Mouse (Mus musculus): ENCODE data around the gene Nans. TPM values are rescaled to one million over a fixed set of nuclear protein-coding genes. Genes with fewer than 3 reads are reported as not detected.

Nans gene
- polyA plus RNA-seq, 1 experiment from 2014 or later: 89.1 TPM

GRCm38 (mm10) chr4:46526226-46526625 is 37.2 kb downstream of the Nans start:
- Histone ChIP-seq H3K4me1 (peaks cover 13% of the 10 kb centered on the region; the same call in 1 of the 2 replicates), H3K9me3 (peaks cover 4% of the 10 kb centered on the region; the same call in 1 of the 2 replicates), H3K27ac (no peak overlapping the region), H3K4me3 (no peak overlapping the region), H3K27me3 (ENCODE audit: insufficient read depth, poor library complexity, severe bottlenecking) (peaks cover 54% of the 10 kb centered on the region), H3K36me3 (no peaks in the 10 kb centered on the region)
- 83% methylated on average over 3 of the region's 3 CpGs for WGBS
- DNase-seq (ENCODE audit: low spot score): no peak

GRCm38 (mm10) chr4:46526798-46527557 is 37.9 kb downstream of the Nans start:
- Histone ChIP-seq H3K4me1 (peaks cover 8% of the 10 kb centered on the region; the same call in 1 of the 2 replicates), H3K4me3 (peak overlapping the region; percentile 53), H3K27me3 (ENCODE audit: insufficient read depth, poor library complexity, severe bottlenecking) (peaks cover 55% of the 10 kb centered on the region), H3K27ac (peak overlapping the region; percentile 83), H3K9me3 (peaks cover 4% of the 10 kb centered on the region; the same call in 1 of the 2 replicates), H3K36me3 (no peaks in the 10 kb centered on the region)
- peak; percentile 92 for DNase-seq (ENCODE audit: low spot score)
- 22% methylated on average over 17 of the region's 17 CpGs for WGBS

- WGBS: 4% methylated on average over 7 of the region's 7 CpGs
- Histone ChIP-seq H3K4me3 (peak overlapping the region; percentile 53), H3K36me3 (no peaks in the 10 kb centered on the region), H3K9me3 (no peaks in the 10 kb centered on the region), H3K27ac (peak overlapping the region; percentile 83), H3K4me1 (peaks cover 8% of the 10 kb centered on the region; the same call in 1 of the 2 replicates), H3K27me3 (ENCODE audit: insufficient read depth, poor library complexity, severe bottlenecking) (peaks cover 55% of the 10 kb centered on the region)
- DNase-seq (ENCODE audit: low spot score): no peak
These were observed 38.5 kb downstream of the Nans start for GRCm38 (mm10) chr4:46527558-46527926.

GRCm38 (mm10) chr4:46529722-46530121 is 40.7 kb downstream of the Nans start:
- 48% methylated on average over 7 of the region's 7 CpGs for WGBS
- DNase-seq (ENCODE audit: low spot score): no peak
- Histone ChIP-seq H3K4me1 (peaks cover 17% of the 10 kb centered on the region), H3K9me3 (no peaks in the 10 kb centered on the region), H3K27me3 (ENCODE audit: insufficient read depth, poor library complexity, severe bottlenecking) (peaks cover 59% of the 10 kb centered on the region), H3K27ac (no peak overlapping the region), H3K36me3 (no peaks in the 10 kb centered on the region), H3K4me3 (no peak overlapping the region)

GRCm38 (mm10) chr4:46532511-46532910 is 43.5 kb downstream of the Nans start:
- Histone ChIP-seq H3K4me1 (peaks cover 27% of the 10 kb centered on the region), H3K27ac (no peak overlapping the region), H3K36me3 (no peaks in the 10 kb centered on the region), H3K4me3 (no peak overlapping the region), H3K27me3 (ENCODE audit: insufficient read depth, poor library complexity, severe bottlenecking) (peaks cover 87% of the 10 kb centered on the region), H3K9me3 (no peaks in the 10 kb centered on the region)
- DNase-seq (ENCODE audit: low spot score): no peak
- WGBS: 69% methylated on average over 2 of the region's 2 CpGs

GRCm38 (mm10) chr4:46532926-46533325 is 43.9 kb downstream of the Nans start:
- 72% methylated on average over 7 of the region's 7 CpGs for WGBS
- peaks cover 24% of the 10 kb centered on the region for H3K4me1 ChIP-seq
- H3K36me3 ChIP-seq: no peaks in the 10 kb centered on the region

GRCm38 (mm10) chr4:46533934-46534720 is 45.1 kb downstream of the Nans start:
- Histone ChIP-seq H3K27ac (no peak overlapping the region), H3K4me1 (peaks cover 24% of the 10 kb centered on the region), H3K9me3 (no peaks in the 10 kb centered on the region), H3K4me3 (peak overlapping the region; percentile 57), H3K27me3 (ENCODE audit: insufficient read depth, poor library complexity, severe bottlenecking) (peaks cover 94% of the 10 kb centered on the region), H3K36me3 (no peaks in the 10 kb centered on the region)
- 9% methylated on average over 29 of the region's 29 CpGs for WGBS
- no peak for DNase-seq (ENCODE audit: low spot score)

More at GRCm38 (mm10) chr4:46532926-46533325, 43.9 kb downstream of the Nans start:
- Histone ChIP-seq H3K4me3 (no peak overlapping the region), H3K27ac (no peak overlapping the region), H3K9me3 (no peaks in the 10 kb centered on the region), H3K27me3 (ENCODE audit: insufficient read depth, poor library complexity, severe bottlenecking) (peaks cover 91% of the 10 kb centered on the region)
- no peak for DNase-seq (ENCODE audit: low spot score)

GRCm38 (mm10) chr4:46535094-46535830 is 46.2 kb downstream of the Nans start:
- Histone ChIP-seq H3K27ac (no peak overlapping the region), H3K4me1 (peaks cover 24% of the 10 kb centered on the region), H3K4me3 (peak overlapping the region; percentile 57), H3K36me3 (no peaks in the 10 kb centered on the region), H3K9me3 (no peaks in the 10 kb centered on the region), H3K27me3 (ENCODE audit: insufficient read depth, poor library complexity, severe bottlenecking) (peaks cover 96% of the 10 kb centered on the region)
- DNase-seq (ENCODE audit: low spot score): no peak
- 3% methylated on average over 16 of the region's 16 CpGs for WGBS

GRCm38 (mm10) chr4:46535840-46536361 is 46.9 kb downstream of the Nans start, which contains the start of gene Trim14:
TSS of gene Trim14 (minus strand) at chr4:46536141.
- H3K4me3 ChIP-seq: peak within 1 kb of the TSS; percentile 57
- no peaks in the 10 kb centered on the region for H3K36me3 ChIP-seq
- H3K27ac ChIP-seq: no peak within 1 kb of the TSS
- H3K9me3 ChIP-seq: no peaks in the 10 kb centered on the region
- DNase-seq (ENCODE audit: low spot score): peak; percentile 84
- H3K27me3 ChIP-seq (ENCODE audit: insufficient read depth, poor library complexity, severe bottlenecking): peaks cover 97% of the 10 kb centered on the region
- WGBS: under 1% methylated on average over 46 of the region's 46 CpGs
- H3K4me1 ChIP-seq: peaks cover 24% of the 10 kb centered on the region

- H3K36me3 ChIP-seq: no peaks in the 10 kb centered on the region
- WGBS: 45% methylated on average over 9 of the region's 9 CpGs
- H3K27me3 ChIP-seq (ENCODE audit: insufficient read depth, poor library complexity, severe bottlenecking): peaks cover 67% of the 10 kb centered on the region
- no peaks in the 10 kb centered on the region for H3K9me3 ChIP-seq
- H3K4me3 ChIP-seq: no peak overlapping the region
- no peak for DNase-seq (ENCODE audit: low spot score)
- no peak overlapping the region for H3K27ac ChIP-seq
- peaks cover 20% of the 10 kb centered on the region for H3K4me1 ChIP-seq
These were observed 50.1 kb downstream of the Nans start for GRCm38 (mm10) chr4:46539167-46539566.

- Histone ChIP-seq H3K27me3 (ENCODE audit: insufficient read depth, poor library complexity, severe bottlenecking) (peaks cover 54% of the 10 kb centered on the region), H3K27ac (no peak overlapping the region), H3K4me3 (no peak overlapping the region), H3K4me1 (no peaks in the 10 kb centered on the region), H3K36me3 (no peaks in the 10 kb centered on the region), H3K9me3 (no peaks in the 10 kb centered on the region)
- no peak for DNase-seq (ENCODE audit: low spot score)
- 37% methylated on average over 9 of the region's 9 CpGs for WGBS
These were observed 52.7 kb downstream of the Nans start for GRCm38 (mm10) chr4:46541707-46542106.

- Histone ChIP-seq H3K27ac (no peak overlapping the region), H3K9me3 (no peaks in the 10 kb centered on the region), H3K4me3 (no peak overlapping the region), H3K4me1 (no peaks in the 10 kb centered on the region), H3K36me3 (no peaks in the 10 kb centered on the region), H3K27me3 (ENCODE audit: insufficient read depth, poor library complexity, severe bottlenecking) (peaks cover 53% of the 10 kb centered on the region)
- no peak for DNase-seq (ENCODE audit: low spot score)
- WGBS: 86% methylated on average over 13 of the region's 13 CpGs
These were observed 54.5 kb downstream of the Nans start for GRCm38 (mm10) chr4:46543366-46544050.

Measured in heart, embryonic 10.5 days (tissue).